Mouse (Mus musculus) lung, postnatal 0 days (tissue): Measurements from ENCODE around the gene Lrrc74b.

Experiments
- CTCF ChIP-seq: IDR thresholded peaks from 2 replicates; pipeline ENCODE4 v1.5.1; 2016; ENCODE audit warnings: antibody characterized with exemption, mild to moderate bottlenecking
- EP300 ChIP-seq: IDR thresholded peaks from 2 replicates; pipeline ENCODE4 v1.6.1; 2016; ENCODE audit warnings: antibody characterized with exemption, mild to moderate bottlenecking, control low read depth

DNA sequence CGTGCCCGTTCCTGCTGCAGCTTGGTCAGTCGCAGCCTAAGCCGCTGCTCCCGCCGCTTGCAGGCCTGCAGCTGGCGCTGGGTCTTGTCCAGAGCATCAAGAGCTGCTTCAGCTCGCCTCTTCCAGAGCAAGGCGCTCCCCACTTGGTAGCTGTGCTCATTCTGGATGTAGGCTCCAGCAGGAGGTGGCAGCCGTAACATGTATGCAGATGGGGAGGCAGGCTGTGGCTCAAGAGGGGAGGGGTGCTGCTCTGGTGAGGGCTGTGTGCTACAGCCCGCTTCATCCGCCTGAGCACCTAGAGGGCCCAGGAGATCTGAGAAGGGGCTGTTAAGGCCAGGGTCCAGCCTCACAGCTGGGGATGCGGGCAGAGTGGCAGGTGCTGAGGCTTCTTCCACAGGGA lies 32.8 kb downstream of the Lrrc74b start:
- TF ChIP-seq CTCF, result no peak
- TF ChIP-seq EP300, result no peak
